Mouse (Mus musculus) adipocyte (in vitro differentiated cells): ENCODE results near the gene Nxn.

ENCODE experiments used
- DNase-seq: peaks from one replicate; pipeline ENCODE4 v3.0.0-alpha.2; 2016; ENCODE audit warnings: low spot score

The Nxn gene

DNA sequence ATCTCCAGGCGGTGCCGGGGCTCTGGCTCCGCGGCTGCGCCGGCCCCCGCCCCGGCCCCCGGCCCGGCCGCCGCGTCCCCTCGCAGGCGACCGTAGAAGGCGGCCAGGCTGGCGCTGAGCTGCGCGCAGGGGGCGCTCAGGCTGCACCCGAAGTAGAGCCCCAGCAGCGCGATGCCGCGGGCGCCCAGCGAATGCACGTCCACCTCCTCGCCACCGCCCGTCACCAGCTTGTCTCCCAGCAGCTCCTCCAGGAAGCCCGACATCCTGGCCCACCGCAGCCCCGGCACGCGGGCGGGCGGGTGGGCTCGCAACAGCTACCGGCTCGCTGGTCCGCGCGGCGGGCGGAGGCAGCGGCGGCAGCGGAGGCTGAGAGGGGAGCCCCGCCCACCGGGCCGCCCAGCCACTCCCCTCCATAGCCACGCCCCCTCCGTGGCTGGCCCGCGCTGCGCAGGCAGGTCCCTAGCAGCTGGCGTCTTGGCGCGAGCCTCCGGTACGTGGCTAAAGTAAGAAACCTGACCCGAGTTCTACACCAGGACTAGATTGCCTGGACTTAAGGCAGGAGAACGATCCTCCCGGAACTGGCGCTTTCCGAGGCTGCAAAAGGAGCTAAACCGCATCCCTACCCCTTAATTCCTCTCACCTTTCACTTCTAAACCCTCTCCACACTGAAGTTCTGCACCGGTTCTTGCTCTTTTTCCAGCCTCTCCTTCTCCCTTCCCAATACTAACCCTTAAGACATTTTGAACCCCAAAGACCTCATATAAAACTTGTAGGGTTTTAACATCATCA, at the start of gene Nxn:
TSS of gene Nxn (minus strand) at position 343 of the 789 bp plus-strand sequence.
- DNase-seq, result peak; percentile 85

DNA sequence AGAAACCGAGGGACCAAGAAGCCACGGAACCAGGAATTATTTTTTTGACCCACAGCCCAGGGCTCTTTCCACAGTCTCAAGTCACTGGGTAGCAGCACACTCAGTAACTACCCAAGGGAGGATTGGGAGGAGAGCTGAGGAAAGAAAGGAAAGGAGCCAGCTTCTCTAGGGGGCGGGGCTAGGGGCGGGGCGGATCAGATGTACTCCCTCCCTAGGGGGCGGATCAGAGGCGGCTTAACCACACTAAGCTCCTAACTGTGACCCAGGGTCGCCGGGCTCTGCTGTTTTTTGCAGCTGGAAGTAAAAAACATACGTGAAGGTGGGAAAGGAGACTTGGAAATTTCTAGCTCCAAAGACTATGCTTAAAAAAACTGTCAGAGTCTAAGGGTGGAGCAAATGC, 47.3 kb upstream of the Nxn start:
- DNase-seq, result peak; percentile 61

DNA sequence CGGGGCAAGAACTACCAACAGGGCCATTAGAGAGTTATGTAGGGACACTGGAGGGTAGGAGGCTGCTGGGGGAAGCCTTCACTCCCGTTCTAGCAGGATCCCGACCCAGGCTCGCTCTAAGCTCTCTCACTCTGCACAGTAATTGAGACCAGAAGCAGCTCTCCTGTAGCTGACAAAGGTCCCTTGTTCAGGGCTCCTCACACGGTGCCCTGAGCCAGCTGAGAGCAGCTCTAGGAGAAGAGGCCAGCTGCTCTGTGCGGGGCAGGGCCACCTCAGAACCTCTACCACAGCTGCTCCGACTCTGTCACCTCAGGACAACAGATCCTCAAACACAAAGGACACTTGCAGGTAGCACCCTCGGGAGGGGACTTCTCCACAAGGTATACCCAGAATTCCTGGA, 46.5 kb upstream of the Nxn start:
- no peak for DNase-seq

DNA sequence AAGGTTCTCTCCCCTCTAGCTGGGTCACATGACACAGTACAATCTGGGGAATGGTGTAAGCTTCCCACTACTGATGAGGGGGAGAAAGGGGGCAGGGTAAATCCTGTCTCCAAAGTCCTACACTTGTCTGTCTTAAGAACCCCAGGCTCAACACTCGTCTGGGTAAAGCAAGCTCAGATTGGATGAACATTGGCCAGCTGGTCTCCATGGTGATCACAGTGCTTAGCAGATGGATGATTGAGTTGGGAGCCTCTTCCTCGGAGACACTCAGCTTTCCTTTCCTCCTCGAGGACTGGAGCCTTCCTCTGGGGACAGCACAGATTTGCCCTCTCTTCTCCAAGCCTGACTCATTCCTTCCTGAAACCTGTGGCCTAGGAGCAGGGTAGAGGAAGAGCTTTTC, 40.7 kb upstream of the Nxn start:
- DNase-seq, result no peak

DNA sequence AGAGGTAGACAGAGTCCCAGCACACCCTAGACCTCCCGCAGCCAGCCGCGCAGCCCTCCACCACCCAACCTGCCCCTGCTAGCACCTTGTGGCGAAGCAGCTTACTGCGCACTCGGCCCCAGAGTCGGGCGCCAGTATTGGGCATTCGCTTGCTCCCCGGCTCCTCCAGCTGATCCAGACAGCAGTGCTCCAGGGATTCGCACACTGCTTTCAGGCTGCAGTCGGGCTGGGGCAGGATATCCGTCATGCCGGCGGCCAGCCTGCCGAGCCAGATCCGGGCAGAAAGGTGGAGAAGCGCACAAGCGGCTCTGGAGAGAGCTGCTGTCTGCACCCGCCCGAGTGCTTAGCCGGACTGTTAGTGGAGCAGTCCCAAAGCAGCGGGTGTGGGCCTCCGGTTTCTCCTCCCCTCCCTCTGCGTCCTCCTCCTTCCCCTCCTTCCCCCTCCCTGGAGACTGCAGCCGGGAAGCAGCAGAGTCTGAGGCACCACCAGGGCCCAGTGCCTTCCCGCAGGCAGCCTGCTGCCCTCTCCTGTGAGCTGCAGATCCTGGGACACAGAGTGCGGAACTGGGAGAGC, 38.0 kb upstream of the Nxn start:
- DNase-seq, result no peak

DNA sequence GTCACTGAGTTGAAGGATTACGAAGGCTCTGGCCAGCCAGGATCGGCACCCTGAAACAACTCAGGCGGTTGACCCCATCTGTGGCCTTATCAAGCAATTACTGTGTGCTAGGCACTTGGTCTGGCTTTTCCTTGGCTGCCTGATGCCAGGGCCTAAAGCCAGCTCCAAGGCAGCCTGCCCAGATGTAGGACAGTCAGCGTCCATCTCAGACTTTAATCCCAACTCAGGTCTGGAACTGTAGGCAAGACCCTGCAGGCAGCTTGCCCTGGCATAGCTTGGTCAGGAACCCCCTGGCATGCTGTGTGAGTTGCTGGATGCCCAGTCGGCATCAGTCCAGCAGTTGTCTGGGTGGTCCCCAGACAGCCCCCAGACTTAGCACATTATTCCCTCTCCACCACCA, 37.1 kb upstream of the Nxn start:
- DNase-seq, result no peak

DNA sequence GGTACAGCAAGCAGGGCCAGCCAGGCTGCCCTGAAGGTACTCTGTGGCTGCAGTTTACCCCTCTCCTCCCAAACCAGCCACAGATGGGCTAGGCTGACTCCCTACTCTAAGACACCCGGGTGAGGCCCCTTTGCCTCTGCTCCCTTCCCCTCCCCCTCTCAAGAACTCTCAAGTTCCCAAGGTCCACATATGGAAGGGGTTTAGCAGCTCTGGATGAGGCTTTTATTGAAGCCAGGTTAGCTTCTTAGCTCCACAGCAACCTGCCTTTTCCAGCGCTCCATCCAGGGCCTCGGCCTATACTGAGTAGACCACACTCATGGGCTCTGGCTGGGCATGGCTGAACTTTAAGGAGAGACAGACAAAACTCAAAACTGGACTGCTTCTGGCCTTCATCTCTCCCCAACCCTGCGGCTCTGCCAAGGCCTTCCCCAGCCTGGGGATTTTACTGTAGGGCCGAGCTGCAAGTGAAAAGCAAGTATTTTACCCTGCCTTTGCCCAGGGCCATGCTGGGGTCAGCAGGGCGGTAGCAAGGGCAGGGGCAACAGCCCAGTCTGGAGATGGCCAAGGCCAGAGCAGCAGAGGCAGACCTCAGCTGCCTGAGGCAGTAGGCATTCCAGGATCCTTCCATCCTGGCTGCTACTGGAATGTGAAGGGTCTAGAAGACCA, 31.2 kb upstream of the Nxn start:
- no peak for DNase-seq

DNA sequence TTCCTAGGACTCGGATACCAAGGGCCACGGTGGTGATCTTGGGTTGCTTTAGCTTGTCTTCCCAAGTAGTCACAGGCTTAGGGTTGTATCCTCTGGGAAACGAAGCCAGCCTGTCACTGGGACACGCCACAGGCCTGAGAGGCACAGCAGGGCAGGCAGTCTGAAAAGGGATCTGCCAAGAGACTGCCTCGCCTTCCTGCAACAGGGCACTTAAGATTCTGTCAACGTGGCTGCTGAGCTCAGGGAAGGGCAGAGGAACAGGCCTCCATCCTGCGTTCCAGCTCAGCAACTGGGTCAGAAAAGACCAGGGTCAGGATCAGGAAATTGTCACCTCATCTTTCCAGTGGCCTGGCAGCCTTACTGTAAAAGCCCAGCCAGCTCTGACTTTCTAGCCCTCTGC, 30.6 kb upstream of the Nxn start:
- DNase-seq, result no peak

DNA sequence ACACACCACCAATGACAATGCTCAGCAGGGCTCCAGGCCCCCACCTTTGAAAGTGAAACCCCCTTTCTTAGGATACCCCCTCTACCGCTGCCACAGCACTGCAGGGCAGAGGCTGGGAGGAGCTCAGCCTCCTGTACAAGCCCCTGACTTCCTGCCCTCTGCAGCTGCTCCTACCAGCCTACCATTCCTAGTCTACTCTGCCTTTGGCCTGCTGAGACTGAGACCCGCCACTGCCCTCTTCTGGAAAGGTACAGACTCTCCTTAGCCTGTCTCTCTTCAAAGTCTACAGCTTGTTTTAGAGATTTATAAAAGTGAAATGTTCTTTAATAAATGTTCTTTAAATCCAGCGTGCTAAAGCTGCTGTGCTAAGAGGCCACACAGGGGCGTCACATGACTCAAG, 30.1 kb upstream of the Nxn start:
- DNase-seq, result no peak

DNA sequence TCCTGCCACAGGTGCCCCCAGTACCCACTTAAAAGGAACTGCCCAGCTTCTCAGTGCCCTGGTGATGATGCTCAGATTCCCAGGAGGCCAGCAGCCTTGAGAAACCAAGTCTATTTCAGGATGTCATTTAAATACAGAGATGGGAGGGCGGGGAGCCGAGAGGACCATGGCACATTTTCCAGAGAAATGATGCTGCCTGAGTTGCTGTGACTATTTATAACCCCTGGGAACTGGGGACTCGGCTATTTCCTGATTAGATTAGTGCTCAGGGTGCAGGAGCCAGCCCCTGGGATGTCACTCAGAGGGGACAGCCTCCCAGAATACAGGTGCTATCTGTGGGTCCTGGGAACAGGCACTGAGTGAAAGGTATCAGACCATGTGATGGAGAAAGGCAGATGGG, 28.8 kb upstream of the Nxn start:
- no peak for DNase-seq

DNA sequence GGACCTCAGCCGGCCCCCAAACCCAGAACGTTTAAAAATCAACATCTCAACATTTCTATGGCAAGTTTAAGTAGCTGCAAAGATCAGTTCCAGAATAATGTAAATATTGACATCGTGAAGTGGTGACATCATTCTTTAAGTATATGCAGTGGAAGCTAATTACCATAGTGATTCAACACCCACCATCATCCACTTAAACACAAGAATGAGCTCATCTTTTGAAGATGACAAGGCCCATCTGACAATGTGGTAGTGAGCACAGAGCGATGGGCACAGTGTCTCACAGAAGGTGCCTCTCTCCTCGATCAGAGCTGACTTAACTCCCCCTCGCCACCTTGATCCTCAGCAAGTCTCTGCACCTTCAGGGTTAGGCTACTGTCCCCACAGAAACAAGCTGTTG, 26.8 kb upstream of the Nxn start:
- no peak for DNase-seq

DNA sequence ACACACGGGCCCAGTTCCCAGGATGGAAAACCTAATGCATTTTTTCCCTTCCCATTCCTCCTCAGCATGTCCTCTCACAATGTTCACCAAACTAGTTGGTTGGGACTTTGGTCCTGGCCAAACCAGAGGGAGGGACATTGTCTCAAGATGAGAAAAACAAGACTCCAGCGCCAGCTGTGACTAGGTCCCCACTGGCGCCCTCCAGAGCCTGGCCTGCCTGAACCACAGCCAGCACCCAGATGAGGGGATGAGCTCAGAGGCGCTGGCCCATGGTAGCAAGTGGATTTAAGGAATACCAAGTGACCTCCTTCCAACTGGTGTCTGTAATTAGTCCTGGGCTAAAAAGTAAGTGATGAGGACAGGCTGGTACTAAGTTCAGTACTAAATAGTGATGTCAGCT, 22.0 kb upstream of the Nxn start:
- DNase-seq, result no peak

DNA sequence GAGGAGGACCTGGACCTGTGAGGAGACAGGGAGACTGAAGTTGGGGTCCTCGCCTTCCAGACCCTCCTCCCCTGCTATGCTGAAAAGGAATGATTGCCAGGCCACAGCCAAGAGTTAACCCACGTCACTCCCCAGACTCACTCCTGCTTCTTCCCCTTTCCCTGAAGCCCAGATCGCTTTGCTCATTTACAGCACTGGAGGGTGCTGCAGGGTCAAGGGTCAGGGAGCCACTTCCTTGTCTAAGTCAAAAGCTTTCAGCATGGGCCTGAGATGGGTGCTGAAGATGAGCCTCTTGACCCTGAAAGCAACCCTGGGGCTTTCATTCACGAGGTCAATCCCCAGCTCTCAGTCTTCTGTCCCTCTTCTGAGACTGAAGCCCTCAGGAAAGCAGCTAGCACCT, 20.2 kb upstream of the Nxn start:
- no peak for DNase-seq

DNA sequence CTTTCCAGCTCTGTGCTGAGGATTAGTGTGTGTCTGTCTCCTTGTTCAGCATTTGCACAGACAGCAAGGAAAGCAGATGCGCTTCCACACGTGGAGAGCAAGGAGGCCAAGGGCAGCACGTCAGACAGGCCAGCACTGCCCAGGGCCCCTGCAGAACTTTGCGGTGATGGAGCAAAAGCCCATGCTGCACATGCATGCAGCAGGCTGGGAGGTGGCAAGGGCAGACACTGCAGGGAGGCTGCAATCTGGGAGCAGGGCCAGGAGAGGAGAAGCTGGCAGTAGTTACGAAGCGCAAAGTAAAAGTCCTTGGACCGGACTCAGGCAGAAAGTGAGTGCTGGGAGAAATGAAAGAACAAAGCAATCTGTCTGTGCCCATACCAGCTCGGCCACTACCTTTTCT, 19.5 kb upstream of the Nxn start:
- peak; percentile 73 for DNase-seq

DNA sequence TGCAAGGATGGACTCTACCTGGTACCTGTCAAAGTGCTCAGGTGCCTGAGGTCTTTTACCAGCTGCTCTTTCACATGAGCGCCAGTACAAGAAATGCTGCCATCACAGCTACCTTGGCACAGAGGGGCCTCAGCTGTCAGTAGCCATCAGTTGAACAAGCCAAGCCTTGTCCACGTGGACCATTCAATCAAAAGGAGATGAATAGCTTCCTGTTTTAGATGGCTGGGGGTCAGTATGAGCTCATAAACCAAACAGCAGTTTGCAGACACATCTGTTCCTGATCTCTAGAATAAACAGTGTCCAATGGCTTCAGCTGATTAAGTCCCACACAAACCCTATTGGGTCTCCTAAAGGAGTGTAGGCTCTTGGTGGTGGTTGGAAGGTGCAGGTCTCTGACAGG, 17.0 kb upstream of the Nxn start:
- no peak for DNase-seq

DNA sequence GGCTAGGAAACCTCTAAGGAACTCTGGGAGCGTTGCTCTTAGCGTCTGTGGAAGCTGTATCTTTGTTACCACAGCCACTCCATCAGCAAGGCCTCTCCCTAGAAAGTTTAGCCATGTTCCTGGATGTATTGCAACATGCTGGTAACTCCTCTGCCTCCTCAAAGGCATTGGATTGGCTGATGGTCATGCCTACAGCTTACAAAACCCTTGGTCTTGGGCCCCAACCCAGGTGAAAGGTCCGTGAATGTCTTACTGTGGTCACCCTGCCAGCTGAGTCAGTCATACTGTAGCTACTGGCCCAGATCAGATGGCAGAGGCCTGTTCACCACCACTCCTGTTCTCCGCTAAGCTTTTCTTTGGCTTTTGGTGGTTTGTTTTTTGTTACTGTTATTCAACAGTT, 16.1 kb upstream of the Nxn start:
- peak; percentile 99 for DNase-seq

DNA sequence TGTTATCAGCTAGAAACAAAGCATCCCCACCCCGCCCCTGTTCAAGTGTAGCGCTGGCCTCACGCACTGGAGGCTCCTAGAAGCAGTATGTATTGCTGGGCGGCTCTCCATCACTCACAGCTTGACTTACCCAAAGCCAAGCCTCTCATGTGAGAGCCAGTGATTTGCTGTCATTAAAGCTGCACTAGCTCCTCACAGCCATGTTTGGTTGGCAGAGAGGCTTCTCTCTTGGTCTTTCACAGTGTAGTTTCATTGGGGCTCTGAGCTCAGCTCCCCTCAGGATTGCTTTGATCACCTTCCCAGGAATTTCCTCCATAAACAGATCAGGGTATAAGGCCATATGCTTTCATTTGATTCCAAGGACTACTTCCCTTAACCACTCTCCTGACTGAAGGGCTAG, 14.3 kb upstream of the Nxn start:
- DNase-seq, result no peak

DNA sequence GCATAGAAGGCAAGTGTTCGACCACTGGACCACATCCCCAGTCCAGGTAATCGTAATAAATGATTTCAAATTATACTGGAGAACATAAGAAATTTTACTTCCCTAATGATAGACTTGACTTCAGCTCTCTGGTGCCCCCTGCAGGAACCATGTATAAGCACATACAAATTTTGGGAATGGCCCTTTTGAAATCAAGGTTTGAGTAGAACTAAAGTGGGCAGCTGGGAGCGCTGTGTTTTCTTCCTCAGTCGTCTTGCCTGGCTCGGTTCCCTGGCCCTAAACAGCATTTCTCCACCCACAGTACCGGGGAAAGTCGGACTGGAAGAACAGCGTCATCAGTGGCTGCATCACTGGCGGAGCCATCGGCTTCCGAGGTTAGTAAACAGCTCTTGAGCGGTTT, 11.9 kb upstream of the Nxn start:
- peak; percentile 75 for DNase-seq

DNA sequence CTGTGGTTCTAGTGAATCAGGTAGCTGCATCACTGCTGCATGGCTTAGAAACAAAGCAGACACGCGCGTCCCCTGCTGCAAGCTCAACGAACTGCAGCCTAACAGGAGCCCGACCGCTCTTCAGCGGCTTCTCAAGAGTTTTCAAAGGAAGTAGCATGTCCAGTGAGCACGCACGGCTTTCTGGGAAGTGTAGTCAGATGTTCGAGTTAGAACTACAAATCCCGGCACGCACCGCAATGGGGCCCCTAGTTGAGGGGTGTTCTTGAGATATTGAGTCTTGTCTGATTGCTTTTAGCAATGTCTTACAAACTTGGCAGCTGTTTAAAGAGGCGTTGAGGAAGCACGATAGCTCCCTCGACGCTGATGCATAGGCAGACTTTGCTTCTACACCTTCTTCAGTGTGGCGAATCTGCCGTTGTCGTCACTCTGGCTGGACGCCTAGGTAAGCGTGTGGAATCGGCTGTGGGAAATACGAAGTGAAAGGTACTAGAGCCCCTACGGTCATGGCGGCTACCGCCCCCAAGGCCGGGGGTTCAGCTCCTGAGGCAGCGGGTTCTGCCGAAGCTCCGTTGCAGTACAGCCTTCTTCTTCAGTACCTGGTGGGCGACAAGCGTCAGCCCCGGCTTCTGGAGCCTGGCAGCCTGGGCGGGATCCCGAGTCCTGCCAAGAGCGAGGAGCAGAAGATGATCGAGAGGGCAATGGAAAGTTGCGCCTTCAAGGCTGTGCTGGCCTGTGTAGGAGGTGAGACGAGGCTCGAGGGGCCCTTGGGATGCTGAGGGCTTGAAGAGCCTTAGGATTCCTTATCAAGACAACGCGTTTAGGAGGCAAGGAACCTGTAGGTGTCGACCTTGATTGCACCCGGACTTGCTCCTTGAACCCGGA, 8.0 kb upstream of the Nxn start, which contains the start of gene Timm22:
TSS of gene Timm22 (plus strand) at position 251 of the 882 bp plus-strand sequence.
- peak; percentile 98 for DNase-seq

DNA sequence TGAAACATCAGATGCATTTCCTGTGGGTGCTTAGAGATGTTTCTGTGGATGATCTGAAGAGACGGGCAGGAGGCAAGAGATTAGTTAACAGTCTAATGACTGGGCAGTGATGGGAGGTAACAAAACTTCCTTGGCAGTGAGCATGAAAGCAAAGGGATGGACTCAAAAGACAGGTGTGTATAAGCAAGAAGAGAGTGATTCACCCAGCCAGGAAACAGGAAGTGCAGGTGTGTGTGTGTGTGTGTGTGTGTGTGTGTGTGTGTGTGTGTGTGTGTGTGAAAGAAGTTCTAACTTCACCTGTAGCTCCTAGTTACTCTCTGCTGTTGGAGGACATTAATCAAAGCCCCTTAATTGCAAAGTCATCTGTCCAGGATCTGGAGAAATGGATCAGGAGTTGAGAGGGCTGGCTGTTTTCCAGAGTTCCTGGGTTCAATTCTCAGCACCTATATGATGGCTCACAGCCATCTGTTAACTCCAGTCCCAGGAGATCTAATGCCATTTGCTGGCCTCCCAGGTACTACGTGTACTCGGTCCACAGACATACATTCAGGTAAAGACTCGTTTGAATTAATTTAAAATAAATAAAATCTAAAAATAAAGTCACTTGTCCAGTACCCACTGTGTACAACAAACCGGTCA, 6.8 kb upstream of the Nxn start:
- no peak for DNase-seq

DNA sequence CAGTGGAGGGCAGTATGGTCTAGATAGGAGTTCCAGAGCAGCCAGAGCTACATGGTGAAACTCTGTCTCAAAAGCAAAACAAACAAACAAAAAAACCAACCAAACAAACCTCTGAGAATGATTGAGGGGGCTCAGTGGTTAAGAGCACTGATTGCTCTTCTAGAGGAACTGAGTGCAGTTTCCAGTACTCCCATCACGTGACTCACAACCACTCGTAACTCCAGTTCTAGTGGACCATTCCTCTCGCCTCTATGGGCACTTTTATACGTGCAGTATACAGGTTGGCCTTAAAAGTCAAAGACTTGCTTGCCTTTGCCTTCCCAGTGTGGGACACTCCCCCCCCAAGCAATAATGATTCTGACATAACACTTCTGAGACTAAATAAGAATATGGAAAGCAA, 6.2 kb upstream of the Nxn start:
- DNase-seq, result no peak

DNA sequence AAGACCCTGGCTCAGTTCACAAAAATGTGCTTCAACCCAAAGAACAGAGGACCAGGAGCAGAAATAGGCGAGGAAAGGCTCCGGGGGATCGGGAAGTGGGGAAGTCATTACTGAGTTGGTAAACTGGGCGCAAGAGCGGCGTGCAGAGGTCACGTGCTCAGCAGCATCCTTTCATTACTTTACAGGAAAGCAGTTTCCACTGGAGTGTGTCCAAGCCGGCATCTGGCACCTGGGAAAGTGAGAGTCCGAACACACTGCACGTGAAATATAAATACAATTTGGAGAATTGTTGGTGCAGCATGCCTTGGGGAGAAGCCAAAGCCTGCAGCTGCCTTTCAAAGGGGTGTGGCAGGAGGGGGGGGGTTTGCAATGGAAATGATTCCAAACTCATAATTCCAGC, 2.5 kb upstream of the Nxn start:
- no peak for DNase-seq
